Mouse (Mus musculus): Measurements from ENCODE around the gene Gm10638. TPM values are rescaled to one million over a fixed set of nuclear protein-coding genes. Genes with fewer than 3 reads are reported as not detected.

Gm10638 gene
- total RNA-seq (2021): 1 to 10 TPM; 3.0 to 3.6 TPM

GRCm38 (mm10) chr8:86745221-86745934 is at the start of gene Gm10638, which contains the start of gene Siah1a:
Gene Gm10638, plus strand, starts transcription at chr8:86745699.
Gene Siah1a, minus strand, starts transcription at chr8:86745934.
- peak; percentile 70 for DNase-seq

DNA sequence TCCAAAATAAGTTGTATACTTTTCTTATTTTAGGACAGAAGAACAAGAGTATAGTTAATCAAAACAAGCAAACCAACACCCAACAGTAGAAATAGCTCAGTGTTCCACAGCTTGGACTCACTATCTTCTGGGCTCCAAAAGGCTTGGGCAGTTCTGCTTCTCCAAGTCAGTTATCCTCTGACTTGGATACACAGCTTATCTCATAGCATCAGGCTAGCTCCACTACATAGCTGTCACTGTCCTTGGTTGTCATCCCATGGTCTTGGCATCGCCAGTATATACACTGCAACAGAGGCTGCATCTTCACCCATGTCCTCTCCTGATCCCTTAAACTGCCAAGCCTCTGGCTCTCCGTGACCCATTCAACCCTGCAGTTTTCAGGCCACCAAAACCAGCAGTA is 49.8 kb upstream of the Gm10638 start:
- no peak for DNase-seq

- DNase-seq: no peak
Measured at GRCm38 (mm10) chr8:86698811-86699421, 46.6 kb upstream of the Gm10638 start.

- no peak for DNase-seq
Measured at GRCm38 (mm10) chr8:86699471-86699870, 46.0 kb upstream of the Gm10638 start.

GRCm38 (mm10) chr8:86702453-86702852 is 43.0 kb upstream of the Gm10638 start:
- DNase-seq: no peak

- DNase-seq: no peak
Measured at GRCm38 (mm10) chr8:86705317-86705716, 40.2 kb upstream of the Gm10638 start.

- no peak for DNase-seq
Measured at GRCm38 (mm10) chr8:86706756-86707155, 38.7 kb upstream of the Gm10638 start.

DNA sequence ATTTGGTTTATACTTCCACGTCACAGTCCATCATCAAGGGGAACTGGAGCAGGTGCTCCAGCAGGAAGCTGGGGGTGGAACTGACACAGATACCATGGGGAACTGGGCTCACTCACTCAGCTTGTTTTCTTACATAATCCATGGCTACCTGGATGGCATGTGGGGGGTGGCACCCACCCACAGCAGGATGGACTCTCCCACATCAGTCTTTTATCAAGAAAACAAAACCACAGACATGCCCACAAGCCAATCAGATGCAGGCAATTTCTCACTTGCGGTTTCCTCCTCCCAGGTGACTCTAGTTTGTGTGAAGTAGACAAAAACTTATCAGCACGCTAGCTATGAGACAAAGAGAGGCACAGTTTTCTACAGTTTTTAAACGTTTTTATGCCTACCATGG is 37.6 kb upstream of the Gm10638 start:
- no peak for DNase-seq

- no peak for DNase-seq
Measured at GRCm38 (mm10) chr8:86712594-86712993, 32.9 kb upstream of the Gm10638 start.

- DNase-seq: no peak
Measured at GRCm38 (mm10) chr8:86713407-86714188, 31.9 kb upstream of the Gm10638 start.

DNA sequence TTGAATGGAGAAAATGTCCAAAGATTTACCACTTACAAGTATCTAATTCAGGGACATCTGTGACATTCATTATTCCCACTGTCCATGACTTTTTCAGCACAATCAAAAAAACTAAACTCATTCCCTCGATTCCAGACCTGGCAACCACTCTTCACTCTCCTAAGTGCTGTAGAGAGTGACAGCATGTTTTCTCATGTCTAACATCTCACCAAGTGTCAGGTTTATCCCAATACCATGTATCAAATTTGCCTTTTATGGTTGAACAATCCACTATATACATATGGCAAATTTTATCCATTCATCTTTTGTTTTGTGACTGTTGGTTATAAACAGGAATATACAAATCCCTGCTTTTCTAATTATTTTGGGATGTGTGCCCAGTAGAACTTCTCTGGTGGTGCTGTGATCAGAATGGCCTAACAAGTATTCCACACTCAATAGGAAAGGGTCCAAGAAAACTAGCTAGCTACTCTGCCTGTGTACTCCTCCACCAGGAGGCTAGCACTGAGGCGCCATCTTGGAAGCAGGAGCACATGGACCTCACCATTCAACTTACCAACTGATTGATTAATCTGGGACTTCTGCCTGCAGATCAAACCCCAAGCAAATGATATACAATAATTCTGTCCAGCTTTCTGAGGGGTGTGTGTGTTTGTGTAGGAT is 27.0 kb upstream of the Gm10638 start:
- no peak for DNase-seq

- DNase-seq: no peak
Measured at GRCm38 (mm10) chr8:86719368-86719767, 26.1 kb upstream of the Gm10638 start.

DNA sequence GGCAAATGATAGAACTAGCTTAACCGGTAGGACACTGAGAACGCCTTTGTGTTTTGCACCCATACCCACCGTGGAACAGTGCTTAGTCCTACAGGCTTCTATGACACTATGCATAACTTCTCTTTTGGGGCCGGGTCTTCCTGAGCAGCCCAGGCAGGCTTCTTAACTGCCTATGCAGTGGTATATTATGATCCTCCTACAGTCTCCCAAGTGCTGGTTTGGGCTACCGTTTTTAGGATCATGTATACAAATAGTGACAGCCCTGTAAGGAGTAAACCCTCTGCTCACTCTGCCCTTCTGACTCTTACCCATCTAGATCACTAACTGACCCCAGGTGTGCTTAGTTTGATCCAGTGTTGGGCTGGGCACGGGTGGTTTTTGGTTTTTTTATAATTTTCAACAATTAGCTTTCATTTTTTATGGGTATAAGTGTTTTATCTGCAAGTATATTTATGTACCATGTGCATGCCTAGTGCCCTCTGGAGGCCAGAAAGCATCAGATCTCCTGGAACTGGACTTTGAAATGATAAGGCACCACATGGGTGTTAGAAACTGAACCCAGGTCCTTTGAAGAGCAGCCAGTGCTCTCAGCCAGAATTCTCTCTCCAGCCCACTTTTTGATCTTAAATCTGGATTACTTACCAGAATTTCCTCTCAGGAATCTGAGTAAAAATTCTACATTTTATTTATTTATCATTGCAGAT is 24.6 kb upstream of the Gm10638 start:
- DNase-seq: no peak

- DNase-seq: no peak
Measured at GRCm38 (mm10) chr8:86721490-86721889, 24.0 kb upstream of the Gm10638 start.

GRCm38 (mm10) chr8:86726959-86727358 is 18.5 kb upstream of the Gm10638 start:
- DNase-seq: no peak

DNA sequence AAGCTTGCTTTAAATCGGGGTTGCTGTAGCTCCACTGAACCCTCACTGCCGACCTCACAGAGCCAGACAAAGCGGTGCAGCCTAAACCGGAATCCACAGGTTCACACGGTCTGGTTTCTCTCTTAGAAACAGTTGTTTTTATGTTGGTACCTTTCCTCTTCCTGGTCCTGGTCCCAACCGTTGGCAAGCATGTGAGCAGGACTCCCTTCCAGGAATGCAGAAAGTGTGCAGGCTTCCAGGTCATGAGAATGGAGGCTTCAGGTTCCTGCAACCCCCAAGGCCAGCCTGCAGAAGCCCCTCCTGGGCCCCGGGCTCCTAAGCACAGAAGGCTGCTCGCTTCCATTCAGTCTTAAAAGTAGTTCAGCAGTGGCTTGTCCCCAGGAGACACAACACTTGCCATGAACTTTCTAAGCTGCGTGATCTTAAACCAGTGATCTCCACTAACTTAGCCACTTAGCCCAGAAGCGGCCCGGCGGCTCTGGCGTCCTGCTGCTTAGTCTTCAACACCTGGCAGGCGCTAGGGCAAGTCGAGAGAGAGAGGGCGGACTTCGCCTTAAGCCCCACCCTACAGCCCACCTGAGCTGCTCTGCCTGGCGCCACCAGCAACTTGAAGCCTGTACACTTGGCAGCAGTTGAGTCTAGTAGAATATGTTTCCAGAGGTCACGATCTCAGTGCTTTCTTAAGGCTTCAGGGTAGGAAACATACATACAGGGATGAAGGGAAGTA is 17.1 kb upstream of the Gm10638 start:
- DNase-seq: no peak

- no peak for DNase-seq
Measured at GRCm38 (mm10) chr8:86730303-86730702, 15.2 kb upstream of the Gm10638 start.

DNA sequence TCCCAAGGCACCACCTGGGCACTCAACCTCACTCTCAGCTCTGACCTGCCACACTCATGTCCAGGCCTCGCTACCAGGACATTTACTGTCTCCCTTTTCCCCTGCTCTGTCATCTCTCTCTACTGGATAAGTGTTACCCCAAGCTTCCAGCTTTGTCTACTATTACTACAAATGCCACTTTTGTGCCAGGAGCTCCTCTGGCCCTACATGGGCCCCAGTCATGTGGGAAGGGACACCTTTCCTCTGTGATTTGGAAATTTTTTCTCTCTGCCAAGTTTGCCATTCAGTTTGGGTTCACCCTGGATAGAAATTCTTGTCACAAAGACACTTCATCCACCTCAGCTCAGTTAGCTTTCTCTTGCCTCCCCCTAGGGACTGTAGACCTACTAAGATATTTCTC is 14.6 kb upstream of the Gm10638 start:
- no peak for DNase-seq

GRCm38 (mm10) chr8:86734171-86734570 is 11.3 kb upstream of the Gm10638 start:
- no peak for DNase-seq

- no peak for DNase-seq
Measured at GRCm38 (mm10) chr8:86734954-86735353, 10.5 kb upstream of the Gm10638 start.

DNA sequence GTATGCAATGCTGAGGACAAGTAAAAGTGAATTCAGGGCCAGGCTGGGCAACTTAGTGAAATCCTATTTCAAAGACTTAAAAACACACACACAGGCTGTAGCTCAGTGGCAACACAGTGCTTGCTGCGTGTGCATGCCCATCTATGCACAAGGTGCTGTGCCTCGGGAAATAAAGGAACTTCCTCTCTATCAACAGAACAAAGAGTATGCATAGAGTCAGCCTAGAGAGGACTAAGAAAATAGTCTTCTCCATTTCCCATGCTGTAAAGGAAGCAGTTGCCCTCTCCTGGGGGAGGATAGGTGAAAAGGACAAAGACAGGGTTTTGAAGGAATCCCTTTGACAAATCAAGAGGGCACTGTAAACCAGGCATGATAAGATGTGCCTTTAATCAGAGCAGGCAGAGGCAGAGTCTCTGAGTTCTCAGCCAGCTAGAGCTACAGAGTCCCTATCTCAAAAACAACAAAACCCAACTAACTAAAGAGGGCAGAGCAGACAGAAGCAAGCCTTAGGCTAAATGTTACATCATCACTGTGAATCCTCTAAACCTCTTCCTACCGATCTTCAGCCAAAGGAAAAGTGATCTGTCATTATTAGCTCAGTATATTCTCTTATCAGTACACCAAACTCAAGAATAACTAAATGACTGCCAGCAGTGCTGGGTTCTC is 9.9 kb upstream of the Gm10638 start:
- DNase-seq: no peak

All from heart, postnatal 4 days (tissue).